Mouse (Mus musculus): ENCODE measurements at regions not wholly inside any gene's neighbourhood (a gene's known extent, or its start where the extent isn't known, plus 50 kb on each side); places are given as distances from the start of the nearest gene placed in this dataset.
"Not testable (repeated sequence)": the region's sequence is repeated elsewhere in the genome, so short reads cannot be mapped to it uniquely, and the experiment has no call there.

DNA sequence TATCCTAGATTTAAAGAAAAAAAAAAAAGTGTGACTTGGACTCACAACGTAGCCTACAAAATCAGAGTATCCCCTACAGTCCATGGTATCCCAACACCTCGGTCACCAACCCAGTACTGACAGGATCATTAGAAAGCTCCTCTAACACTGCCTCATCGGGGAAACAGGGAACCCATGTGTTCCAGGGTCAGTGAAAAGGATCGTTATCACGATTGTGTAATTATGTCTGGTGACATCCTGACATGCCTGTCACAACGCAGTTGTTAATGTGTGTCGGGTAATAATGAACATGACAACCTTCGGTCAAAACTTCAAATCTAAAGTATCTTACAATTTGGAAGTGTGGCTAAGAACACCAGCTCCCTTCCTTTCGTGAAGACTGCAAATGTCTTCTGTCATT is 83.8 kb upstream of the Enpep start:
- no peak for ATAC-seq (ENCODE audit: borderline replicate concordance, extremely low read depth, low FRiP score, low TSS enrichment)
- H3K4me1 ChIP-seq = no peaks in the 10 kb centered on the region
- WGBS = 81% methylated on average over 9 of the region's 9 CpGs
- no peak overlapping the region for H3K9ac ChIP-seq
- H3K27me3 ChIP-seq = no peaks in the 10 kb centered on the region
- no peak overlapping the region for H3K4me2 ChIP-seq
- no peak overlapping the region for H3K4me3 ChIP-seq
- no peaks in the 10 kb centered on the region for H3K9me3 ChIP-seq
- no peaks in the 10 kb centered on the region for H3K36me3 ChIP-seq
- no peak overlapping the region for H3K27ac ChIP-seq

DNA sequence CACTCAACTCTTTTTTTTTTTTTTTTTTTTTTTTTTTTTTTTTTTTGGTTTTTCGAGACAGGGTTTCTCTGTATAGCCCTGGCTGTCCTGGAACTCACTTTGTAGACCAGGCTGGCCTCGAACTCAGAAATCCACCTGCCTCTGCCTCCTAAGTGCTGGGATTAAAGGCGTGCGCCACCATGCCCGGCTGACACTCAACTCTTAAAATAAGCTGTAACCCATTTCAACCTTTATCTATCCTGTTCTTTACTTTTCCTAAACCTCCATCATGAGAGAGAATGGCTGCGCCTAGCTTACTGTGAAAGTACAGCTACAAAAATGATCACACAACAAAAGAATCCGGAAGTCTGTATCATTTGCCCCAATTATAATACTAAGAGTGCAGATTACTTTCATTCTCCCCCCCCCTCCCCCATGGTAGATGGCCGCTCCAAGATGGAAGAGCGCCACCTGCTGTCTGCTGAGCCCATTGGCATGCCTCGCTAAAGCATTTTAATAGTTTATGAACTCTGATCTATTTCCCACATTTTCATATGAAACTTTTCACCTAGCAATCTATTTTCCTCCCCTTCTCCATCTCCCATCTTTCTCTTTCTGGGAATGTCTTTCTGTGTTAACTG is 89.2 kb upstream of the Enpep start:
- not testable (repeated sequence) for H3K36me3 ChIP-seq, H3K4me3 ChIP-seq, H3K4me2 ChIP-seq, H3K9me3 ChIP-seq, H3K27ac ChIP-seq, H3K4me1 ChIP-seq, H3K27me3 ChIP-seq, H3K9ac ChIP-seq
- ATAC-seq (ENCODE audit: borderline replicate concordance, extremely low read depth, low FRiP score, low TSS enrichment) = 0 out of 2 replicates have a peak, but pooled peaks have one; percentile 31
- 48% methylated on average over 9 of the region's 10 CpGs for WGBS

DNA sequence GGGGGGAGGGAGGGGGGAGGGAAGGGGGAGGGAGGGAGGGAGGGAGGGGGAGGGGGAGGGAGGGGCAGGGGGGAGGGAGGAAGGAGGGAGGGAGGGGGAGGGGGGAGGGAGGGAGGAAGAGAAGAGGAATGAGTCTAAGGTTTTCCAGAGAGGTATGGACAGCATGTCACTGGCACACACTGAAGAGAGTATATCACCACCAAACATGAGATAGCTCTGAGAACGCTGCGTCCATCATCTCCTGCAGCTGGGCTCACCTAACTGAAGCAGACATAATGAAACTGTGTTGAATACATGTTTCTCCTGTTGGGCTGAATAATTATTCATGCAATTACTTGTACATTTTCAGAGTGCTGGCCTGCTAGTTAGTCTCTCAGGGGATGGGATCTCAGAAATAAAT is 96.2 kb upstream of the Enpep start:
- no peak overlapping the region for H3K4me2 ChIP-seq
- no peak overlapping the region for H3K9ac ChIP-seq
- WGBS = 76% methylated on average over 2 of the region's 2 CpGs
- H3K36me3 ChIP-seq = no peaks in the 10 kb centered on the region
- no peak overlapping the region for H3K4me3 ChIP-seq
- 0 out of 2 replicates have a peak, but pooled peaks cover 3% of the 10 kb centered on the region for H3K4me1 ChIP-seq
- H3K27ac ChIP-seq = no peak overlapping the region
- H3K27me3 ChIP-seq = no peaks in the 10 kb centered on the region
- ATAC-seq (ENCODE audit: borderline replicate concordance, extremely low read depth, low FRiP score, low TSS enrichment) = no peak
- H3K9me3 ChIP-seq = no peaks in the 10 kb centered on the region

DNA sequence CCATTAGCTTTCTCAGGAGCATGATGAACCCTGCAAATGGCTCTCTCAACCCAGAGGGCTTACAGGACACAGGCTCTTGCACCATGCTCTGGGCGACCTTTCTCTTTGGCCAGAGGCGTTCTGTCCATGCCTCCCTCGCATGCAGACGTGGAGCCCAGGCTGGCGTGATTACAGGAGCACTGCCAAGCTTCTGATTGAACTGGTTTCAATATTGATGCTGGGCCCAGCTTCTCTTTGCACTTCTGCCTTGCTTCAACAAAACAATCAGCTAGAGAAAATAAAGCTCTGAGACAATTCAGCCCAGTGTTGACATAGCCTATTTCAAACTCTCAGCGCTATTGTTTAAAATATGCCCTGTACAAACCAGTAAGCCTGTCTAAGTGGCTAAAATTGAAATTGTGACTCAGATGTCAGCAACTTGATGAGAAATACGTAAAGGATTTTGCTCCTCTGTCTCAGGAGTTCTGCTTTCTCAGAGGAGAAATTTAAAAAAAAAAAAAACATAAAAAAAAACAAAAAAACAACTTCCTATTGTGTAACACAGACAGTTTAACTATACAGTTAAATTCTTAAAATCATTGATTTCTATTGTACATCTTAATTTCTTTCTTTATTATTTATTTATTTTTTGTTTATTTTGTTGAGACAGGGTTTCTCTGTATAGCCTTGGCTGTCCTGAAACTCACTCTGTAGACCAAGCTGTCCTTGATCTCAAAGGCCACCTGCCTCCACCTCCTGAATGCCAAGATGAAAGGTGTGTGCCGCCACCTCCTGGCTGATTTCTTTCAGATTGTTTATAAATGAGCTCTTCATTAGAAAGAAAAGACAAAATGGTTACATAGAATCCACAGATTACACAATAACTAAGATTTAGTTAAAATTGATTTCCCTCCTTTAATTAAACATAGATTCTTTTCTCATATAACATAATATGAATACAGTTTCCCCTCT is 96.9 kb upstream of the Enpep start:
- Histone ChIP-seq H3K4me1 (0 out of 2 replicates have a peak, but pooled peaks cover 3% of the 10 kb centered on the region), H3K9me3 (no peaks in the 10 kb centered on the region), H3K9ac (no peak overlapping the region), H3K27ac (no peak overlapping the region), H3K27me3 (no peaks in the 10 kb centered on the region), H3K4me2 (no peak overlapping the region), H3K36me3 (no peaks in the 10 kb centered on the region), H3K4me3 (no peak overlapping the region)
- no peak for ATAC-seq (ENCODE audit: borderline replicate concordance, extremely low read depth, low FRiP score, low TSS enrichment)
- 36% methylated on average over 8 of the region's 8 CpGs for WGBS

DNA sequence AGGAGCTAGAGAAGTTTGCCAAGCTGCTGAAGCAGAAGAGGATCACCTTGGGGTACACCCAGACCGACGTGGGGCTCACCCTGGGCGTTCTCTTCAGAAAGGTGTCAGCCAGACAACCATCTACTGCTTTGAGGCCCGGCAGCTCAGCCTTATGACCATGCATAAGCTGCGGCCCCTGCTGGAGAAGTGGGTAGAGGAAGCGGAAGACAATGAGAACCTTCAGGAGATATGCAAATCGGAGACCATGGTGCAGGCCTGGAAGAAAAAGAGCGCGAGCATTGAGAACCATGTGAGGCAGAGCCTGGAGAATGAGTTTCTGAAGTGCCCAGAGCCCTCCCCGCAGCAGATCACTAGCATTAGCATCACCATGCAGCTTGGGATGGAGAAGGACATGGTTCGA is 98.1 kb upstream of the Elovl6 start:
- Histone ChIP-seq H3K27me3 (no peaks in the 10 kb centered on the region), H3K9ac (no peak overlapping the region), H3K4me1 (0 out of 2 replicates have a peak, but pooled peaks cover 3% of the 10 kb centered on the region), H3K4me3 (no peak overlapping the region), H3K4me2 (no peak overlapping the region), H3K27ac (no peak overlapping the region), H3K36me3 (no peaks in the 10 kb centered on the region), H3K9me3 (no peaks in the 10 kb centered on the region)
- WGBS = 66% methylated on average over 11 of the region's 11 CpGs
- ATAC-seq (ENCODE audit: borderline replicate concordance, extremely low read depth, low FRiP score, low TSS enrichment) = peak; percentile 14; the same call in 1 of the 2 replicates

DNA sequence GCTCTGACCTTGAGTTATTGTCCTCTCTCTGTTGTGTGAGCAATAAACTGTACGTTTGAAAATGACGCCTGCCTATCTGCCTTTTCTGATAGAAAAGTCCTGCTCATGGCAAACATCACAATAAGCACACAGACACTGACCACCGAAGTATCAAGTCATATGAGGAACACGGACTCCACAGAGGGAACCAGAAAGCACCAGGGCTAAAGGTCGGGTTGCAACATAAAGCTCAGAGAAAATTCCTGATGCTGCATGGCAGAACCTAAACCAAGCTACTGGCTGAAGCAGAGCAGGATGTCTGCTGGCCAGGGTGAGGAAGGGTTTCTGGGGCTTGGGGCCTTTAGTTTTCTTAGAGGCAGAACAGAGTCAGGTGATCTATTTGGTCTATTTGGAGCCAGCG is 94.5 kb upstream of the Elovl6 start:
- Histone ChIP-seq H3K4me2 (no peak overlapping the region), H3K4me3 (no peak overlapping the region), H3K4me1 (no peaks in the 10 kb centered on the region), H3K27me3 (no peaks in the 10 kb centered on the region), H3K9ac (no peak overlapping the region), H3K36me3 (no peaks in the 10 kb centered on the region), H3K27ac (no peak overlapping the region), H3K9me3 (no peaks in the 10 kb centered on the region)
- WGBS = 75% methylated on average over 6 of the region's 6 CpGs
- no peak for ATAC-seq (ENCODE audit: borderline replicate concordance, extremely low read depth, low FRiP score, low TSS enrichment)

DNA sequence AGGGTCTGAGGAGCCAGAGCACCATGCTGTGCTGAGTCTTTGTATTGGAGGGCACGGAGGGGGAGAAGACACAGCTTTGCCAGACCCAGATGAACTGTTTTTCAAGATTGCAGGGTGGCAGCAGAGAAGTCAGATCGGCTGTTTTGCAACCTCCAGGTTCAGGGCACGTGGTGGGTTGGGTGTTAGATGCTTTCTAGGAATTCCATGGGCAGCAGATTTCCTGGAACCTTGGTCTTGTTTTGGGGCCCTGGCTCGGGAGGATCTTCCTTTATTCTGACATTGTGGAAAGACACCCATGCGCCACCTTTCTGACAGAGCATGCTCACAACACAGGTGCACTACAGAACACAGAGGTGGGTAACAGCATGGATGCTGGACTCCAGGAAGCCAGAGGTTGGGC is 89.4 kb upstream of the Elovl6 start:
- Histone ChIP-seq H3K4me3 (no peak overlapping the region), H3K4me1 (no peaks in the 10 kb centered on the region)

DNA sequence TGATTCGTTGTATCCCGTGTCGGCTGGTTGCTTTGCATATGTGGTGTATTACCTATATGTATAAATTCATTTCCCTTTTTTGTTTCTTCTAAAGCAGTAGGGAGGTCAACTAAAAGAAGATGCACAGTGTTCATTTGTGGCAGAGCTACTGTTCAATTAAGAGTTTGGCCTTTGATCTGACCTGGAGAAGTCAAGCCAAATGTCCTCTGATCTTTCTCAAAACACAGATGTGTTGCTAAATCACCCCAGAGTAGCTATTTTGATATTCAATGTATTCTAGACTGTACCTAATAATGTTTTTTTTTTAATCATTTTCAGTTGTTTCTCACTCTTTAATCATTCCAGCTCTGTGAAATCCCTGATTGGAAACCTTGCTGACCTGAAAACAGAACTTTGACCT is 87.9 kb upstream of the Elovl6 start:
- Histone ChIP-seq H3K36me3 (no peaks in the 10 kb centered on the region), H3K27ac (no peak overlapping the region), H3K9me3 (no peaks in the 10 kb centered on the region), H3K4me1 (no peaks in the 10 kb centered on the region), H3K4me2 (no peak overlapping the region), H3K9ac (no peak overlapping the region), H3K27me3 (no peaks in the 10 kb centered on the region), H3K4me3 (no peak overlapping the region)
- WGBS = 89% methylated on average over 3 of the region's 3 CpGs
- no peak for ATAC-seq (ENCODE audit: borderline replicate concordance, extremely low read depth, low FRiP score, low TSS enrichment)

More for the DNA sequence above, 89.4 kb upstream of the Elovl6 start:
- no peak overlapping the region for H3K4me2 ChIP-seq
- no peaks in the 10 kb centered on the region for H3K36me3 ChIP-seq
- H3K27ac ChIP-seq = no peak overlapping the region
- no peak for ATAC-seq (ENCODE audit: borderline replicate concordance, extremely low read depth, low FRiP score, low TSS enrichment)
- H3K9me3 ChIP-seq = no peaks in the 10 kb centered on the region
- H3K27me3 ChIP-seq = no peaks in the 10 kb centered on the region
- H3K9ac ChIP-seq = no peak overlapping the region
- WGBS = 68% methylated on average over 5 of the region's 5 CpGs

DNA sequence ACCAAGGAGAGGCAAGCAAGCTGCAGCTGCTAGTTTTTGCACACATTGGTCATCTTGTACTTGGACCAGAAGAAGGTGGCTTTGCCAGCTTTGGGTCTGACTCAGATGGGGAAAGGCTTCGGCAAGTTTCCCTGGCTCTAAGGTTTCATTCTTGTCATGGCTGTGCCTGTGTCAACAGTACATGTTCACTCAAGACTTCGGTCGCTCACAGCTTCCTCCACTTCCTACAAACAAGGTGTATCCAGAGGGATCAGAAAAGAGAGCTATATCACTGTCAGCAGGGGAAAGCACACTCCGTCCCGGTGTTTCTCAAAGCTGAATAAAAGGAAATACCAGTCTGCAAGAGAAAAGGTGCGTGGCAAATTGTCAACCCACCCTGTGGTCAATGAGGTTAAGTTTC is 86.2 kb upstream of the Elovl6 start:
- WGBS = 57% methylated on average over 6 of the region's 6 CpGs
- H3K4me1 ChIP-seq = no peaks in the 10 kb centered on the region
- no peak for ATAC-seq (ENCODE audit: borderline replicate concordance, extremely low read depth, low FRiP score, low TSS enrichment)
- no peaks in the 10 kb centered on the region for H3K9me3 ChIP-seq
- H3K36me3 ChIP-seq = no peaks in the 10 kb centered on the region
- no peaks in the 10 kb centered on the region for H3K27me3 ChIP-seq
- no peak overlapping the region for H3K9ac ChIP-seq
- no peak overlapping the region for H3K27ac ChIP-seq
- no peak overlapping the region for H3K4me2 ChIP-seq
- no peak overlapping the region for H3K4me3 ChIP-seq

DNA sequence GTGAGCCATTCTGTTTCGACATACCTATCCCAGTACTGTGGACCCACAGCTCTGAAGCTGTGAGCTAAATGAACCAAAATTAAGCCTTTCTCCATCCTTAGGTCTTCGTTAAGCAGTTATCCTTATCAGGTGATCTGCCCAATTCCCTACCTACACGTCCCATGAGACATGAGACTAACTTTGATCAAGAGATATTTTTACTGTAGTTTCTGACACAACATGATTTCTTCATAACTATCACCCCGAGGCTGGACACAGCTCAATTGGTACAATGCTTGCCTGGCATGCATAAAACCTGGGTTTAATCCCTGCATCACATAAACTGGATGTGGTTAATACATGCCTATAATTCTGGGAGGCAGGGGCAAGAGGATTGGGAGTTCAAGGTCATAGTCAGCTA is 82.2 kb upstream of the Elovl6 start:
- Histone ChIP-seq H3K9ac (no peak overlapping the region), H3K4me1 (no peaks in the 10 kb centered on the region), H3K4me3 (no peak overlapping the region), H3K36me3 (no peaks in the 10 kb centered on the region), H3K27ac (no peak overlapping the region), H3K27me3 (no peaks in the 10 kb centered on the region), H3K4me2 (no peak overlapping the region), H3K9me3 (no peaks in the 10 kb centered on the region)
- ATAC-seq (ENCODE audit: borderline replicate concordance, extremely low read depth, low FRiP score, low TSS enrichment) = no peak
- WGBS = 76% methylated on average over 4 of the region's 4 CpGs

DNA sequence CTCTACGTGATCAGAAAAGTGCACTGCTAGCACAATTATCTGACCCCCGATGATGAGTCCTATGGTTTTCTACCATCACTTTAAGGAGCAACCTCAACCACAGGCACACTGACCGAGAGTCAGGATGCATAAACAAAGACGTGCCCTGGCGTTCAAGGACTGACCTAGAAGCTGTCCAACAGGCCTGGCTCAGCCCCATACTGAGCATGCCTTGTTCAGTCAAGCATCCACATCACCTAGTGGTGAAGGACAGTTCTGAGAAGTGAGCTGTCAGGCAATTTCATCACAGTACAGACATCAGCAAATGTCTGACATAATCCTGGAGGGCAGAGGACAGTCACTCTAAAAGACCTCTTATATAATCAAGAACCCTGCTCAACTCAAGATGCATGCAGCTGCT is 81.5 kb upstream of the Elovl6 start:
- no peaks in the 10 kb centered on the region for H3K4me1 ChIP-seq
- H3K9ac ChIP-seq = no peak overlapping the region
- H3K4me2 ChIP-seq = no peak overlapping the region
- no peak overlapping the region for H3K4me3 ChIP-seq
- no peaks in the 10 kb centered on the region for H3K27me3 ChIP-seq
- no peaks in the 10 kb centered on the region for H3K36me3 ChIP-seq
- WGBS = 60% methylated on average over 5 of the region's 5 CpGs
- no peak overlapping the region for H3K27ac ChIP-seq
- no peak for ATAC-seq (ENCODE audit: borderline replicate concordance, extremely low read depth, low FRiP score, low TSS enrichment)
- no peaks in the 10 kb centered on the region for H3K9me3 ChIP-seq

DNA sequence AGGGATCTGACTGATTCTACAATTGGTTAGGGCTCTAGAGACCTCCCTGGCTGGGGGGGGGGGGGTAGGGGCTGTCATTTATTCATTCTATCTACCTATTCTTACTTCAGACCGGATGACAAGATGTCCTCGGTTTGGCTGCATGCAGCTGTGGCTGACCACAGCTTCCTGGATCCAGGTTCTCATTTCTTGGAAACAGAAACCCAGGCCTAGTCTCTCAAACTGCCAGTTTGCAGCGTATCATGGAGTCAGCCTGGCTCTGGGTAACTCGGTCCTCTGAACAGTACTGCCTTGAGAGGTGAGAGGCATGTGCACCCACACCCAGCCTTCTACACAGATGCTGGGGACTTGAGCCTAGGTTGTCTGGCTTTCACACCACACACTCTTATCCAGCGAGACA is 62.1 kb upstream of the Elovl6 start:
- no peak overlapping the region for H3K27ac ChIP-seq
- H3K4me2 ChIP-seq = no peak overlapping the region
- no peaks in the 10 kb centered on the region for H3K36me3 ChIP-seq
- no peak for ATAC-seq (ENCODE audit: borderline replicate concordance, extremely low read depth, low FRiP score, low TSS enrichment)
- no peaks in the 10 kb centered on the region for H3K4me1 ChIP-seq
- no peaks in the 10 kb centered on the region for H3K9me3 ChIP-seq
- WGBS = 82% methylated on average over 5 of the region's 5 CpGs
- H3K27me3 ChIP-seq = no peaks in the 10 kb centered on the region
- H3K9ac ChIP-seq = no peak overlapping the region
- no peak overlapping the region for H3K4me3 ChIP-seq
